Mouse (Mus musculus): ENCODE measurements around the gene Ippk.

Ippk gene

DNA sequence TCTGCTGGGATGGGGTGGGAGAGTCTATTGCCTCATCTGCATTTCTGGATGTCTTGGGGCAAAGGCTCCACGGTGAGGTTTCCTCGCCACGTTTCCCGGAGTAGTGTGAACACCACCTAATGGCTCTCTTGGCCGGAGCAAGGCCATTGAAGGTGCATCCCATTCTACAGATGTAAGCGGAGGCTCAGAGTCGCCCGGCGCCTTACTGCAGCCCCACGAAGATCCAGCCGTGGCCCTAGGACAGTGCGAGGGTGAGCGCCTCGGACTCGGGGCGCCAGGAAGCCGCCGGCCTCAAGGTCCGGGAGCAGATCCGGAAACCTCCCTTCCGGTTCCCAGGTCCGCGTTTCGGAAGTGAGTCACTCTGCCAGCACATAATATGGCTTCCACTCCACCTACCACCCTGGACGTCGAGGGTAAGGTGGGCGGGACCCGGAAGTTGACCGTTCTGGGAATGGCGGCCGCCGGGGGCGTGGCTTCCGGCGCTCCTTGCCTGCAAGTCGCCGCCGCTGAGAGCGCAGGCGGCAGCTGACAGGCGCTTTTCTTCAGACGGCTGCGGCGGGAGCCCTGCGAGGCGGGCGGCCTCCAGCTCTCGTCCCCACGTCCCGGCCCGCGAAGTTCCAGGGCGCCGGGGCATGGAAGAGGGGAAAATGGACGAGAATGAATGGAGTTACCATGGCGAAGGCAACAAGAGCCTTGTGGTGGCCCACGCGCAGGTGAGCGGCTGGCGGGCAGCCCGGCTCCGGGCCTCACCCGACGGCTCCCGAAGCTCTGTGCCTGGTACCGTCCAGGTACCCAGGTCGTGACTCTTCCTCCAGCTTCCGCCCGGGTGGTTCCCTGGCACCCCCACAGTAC is at the start of gene Ippk:
Gene Ippk (plus strand): TSS at position 496 of the 852 bp plus-strand sequence.
- DNase-seq: peak; percentile 99

DNA sequence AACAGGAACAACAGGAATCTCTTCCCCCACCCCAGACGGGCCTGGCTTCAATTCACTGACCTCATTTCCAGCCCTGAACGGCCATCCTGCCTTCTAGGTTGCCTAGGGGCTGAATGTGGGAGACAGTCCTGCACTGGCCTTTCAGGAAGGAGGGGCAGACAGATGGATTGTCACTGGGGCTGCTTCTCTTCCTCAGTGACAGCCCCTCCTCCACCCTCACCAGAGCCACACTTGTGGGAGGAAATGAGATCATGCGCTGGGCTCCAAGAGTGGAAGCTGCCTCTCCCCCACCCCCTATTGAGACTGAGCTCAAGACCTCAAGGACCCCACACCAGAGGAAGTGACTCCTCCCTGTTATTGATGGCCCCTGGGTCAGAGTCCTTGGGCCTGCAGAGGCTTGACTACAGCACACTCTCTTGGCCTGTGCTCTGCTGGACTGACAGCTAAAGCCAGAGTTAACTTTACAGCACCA is 49.6 kb upstream of the Ippk start:
- DNase-seq: peak; percentile 81

DNA sequence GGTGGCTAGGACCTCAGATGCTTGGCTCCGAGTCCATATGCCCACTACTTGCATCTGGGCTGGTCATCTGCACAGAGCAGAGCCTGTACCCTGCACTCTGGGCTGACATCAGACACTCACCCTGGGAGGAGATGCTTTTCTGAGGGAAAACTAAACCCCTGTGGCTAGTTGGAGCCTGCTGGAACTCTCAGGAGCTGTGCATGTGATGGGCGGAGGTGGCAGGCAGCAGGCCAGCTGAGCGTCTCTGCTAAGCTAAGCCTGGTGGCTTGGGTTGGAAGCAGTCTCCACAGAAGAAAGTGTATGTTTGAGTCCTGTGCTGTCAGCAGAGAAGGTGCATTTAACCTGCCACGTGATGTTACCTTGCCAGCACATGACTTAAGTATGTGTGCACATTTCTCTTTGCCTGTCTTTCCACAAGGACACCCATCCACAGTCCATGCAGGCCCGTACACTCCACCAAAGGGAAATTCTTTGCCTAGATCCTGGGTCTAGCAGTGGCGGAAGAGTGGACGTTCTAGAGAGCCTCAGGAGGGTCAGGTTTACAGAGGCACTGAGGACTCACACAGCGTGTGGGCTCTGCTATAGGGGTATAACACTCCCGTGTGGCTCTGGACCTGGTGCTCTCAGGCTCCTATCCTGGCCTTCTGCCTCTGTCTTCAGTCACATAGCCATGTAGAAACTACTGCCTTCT is 48.5 kb upstream of the Ippk start:
- peak; percentile 81 for DNase-seq

DNA sequence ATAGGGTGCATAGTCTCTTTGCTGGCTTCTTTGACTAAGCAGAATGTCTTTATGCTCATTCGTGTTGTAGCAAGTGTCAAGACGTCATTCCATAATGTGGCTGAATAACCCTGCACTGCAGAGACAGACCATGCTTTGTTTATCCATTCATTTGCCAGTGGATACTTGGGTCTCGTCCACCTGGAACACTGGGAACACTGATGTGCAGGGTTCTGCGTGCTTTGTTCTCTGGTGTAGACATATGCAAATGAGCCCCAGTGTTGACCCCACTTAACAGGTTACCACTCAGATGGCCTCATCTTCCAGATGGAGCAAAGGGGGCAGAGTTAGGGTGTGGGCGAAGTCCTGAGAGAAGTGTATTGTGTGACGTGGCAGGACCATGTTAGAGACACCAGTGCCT is 46.7 kb upstream of the Ippk start:
- no peak for DNase-seq

DNA sequence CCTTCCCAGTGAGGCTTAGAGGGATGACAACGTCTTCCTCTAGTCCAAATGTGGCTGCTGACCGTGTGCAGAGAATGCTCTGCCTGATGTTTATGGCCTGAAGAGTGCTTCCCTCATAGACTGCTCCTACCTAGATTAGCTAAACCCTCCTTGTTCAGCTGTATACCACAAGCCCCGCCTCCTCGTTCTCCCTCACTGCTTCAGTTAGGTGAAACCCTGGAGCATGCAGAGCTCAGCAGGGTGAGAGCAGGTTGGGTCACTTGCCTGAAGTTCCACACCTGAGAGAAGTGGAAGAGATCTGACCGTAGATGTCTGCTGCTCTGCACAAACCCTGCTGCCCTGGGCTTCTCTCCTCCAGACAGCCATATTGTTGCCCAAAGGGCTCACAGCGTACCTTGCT is 46.3 kb upstream of the Ippk start:
- DNase-seq: no peak

DNA sequence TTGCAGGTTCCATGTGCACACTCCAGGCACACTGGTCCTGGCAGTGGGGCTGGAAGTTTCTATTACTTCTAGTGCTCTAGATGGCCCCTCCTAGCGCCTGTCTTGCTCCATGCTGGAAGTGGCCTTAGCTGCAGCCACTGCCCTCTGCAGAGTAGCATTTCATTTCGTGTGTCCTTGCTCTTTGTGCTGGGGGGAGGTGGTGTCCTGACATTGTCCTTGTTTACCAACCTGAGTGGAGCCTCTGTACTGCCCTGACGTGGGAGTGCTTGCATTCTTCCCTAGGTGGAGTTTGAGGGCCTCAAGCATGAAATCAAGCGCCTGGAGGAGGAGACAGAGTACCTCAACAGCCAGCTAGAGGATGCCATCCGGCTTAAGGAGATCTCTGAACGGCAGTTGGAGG is 43.4 kb upstream of the Ippk start:
- DNase-seq: no peak

DNA sequence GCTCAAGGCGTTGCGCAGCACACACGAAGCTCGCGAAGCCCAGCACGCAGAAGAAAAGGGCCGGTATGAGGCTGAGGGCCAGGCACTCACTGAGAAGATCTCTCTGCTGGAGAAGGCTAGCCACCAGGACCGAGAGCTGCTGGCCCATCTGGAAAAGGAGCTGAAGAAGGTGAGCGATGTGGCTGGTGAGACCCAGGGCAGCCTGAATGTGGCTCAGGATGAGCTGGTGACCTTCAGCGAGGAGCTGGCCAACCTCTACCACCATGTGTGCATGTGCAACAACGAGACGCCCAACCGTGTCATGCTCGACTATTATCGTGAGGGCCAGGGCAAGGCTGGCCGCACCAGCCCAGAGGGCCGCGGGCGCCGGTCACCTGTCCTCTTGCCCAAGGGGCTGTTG is 41.7 kb upstream of the Ippk start:
- no peak for DNase-seq

DNA sequence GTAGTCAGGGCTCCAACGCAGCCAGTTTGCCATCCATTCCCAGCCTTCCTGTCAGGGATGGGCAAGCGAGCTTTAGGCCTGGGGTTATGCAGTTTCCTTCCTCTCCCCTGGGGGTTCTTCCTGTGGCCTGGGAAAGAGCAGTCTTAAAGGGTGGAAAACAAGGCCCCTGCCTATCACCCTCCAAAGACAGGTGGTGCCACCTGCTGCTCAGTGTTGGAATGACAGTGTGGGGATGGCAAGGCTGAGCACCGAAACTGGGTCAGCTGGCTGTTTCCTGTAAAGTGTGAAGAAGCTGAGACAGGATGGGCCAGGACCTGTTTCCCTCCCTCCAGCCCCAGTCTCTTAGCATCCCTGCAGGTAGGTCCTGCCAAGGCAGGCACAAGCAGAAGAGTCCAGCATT is 39.8 kb upstream of the Ippk start:
- peak; percentile 82 for DNase-seq

DNA sequence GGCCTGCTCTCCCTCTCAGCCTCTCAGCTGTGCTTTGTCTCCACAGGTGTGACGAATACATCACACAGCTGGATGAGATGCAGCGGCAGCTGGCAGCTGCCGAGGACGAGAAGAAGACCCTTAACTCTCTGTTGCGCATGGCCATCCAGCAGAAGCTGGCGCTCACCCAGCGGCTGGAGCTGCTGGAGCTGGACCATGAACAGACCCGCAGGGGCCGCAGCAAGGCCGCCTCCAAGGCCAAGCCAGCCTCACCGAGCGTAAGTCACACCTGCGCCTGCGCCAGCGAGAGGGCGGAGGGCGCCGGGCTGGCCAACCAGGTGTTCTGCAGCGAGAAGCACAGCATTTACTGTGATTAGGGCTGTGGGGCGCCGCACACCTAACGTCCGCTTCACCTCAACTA is 38.1 kb upstream of the Ippk start:
- no peak for DNase-seq

DNA sequence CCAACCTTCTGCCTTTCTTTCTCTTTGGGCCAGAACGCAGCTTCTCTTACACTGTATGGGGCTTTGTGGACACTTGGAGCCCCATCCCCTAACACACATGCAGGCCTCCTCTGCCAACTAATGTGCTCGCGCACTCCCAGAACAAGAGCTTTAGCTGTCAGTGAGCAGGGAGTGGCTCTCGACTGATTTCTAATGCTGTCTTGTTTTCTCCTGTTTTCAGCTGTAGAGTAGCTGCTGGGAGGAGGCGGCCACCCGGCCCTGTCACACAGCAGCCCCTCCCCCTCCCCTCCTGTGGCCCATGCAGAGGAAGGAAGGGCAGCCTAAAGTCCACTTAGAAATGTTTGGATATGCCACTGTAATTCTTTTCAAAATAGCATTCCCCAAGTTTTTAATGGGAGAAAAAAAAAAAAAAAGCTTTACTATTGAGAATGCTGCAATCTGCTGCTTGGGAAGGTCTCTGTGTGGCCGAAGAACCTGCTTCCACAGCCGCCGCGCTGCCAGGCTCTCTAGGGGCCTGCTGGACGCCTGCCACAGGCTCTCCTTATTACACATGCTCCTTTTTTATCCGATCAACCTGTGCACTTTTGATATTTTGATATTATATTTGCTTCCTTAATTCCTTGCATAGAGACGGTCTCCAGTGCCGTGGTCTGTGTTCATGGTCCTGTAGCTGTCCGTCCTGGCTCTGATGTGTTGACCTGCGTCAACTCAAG is 36.1 kb upstream of the Ippk start:
- DNase-seq: no peak

DNA sequence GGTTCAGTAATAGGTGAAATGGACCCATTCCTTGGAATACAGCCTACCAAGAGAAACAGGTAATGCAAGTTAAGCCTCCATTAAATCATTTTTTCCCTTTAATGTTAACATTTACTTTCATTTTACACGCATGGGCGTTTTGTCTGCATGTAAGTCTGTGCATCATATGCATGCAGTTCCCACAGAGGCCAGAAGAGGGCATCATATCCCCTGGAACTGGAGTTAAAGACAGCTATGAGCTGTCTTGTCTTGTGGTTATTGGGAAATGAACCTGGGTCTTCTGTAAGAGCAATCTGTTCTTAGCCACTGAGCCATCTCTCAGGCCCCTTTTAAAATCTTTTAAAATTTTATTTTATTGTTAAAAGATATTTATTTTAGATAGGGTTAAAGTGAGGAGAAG is 29.7 kb upstream of the Ippk start:
- no peak for DNase-seq

DNA sequence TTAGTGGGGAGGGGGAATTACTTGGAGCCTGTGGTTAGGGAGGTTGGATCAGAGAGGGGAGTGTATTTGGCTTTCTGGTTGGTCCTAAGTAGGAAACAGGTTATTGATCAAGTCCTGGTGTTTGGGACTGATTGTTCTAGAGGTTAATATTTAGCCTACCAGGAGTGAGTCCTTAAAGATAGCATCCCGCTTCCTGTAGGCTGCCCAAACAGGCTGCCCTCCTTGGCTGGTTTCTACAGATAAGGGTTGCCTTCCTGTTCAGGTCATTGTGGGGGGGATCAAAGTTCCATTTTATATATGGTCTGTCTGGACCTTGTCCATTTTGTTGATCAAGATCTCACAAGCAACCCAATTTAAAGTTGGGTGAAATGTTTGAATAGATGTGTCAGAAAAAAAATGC is 27.5 kb upstream of the Ippk start:
- DNase-seq: no peak

DNA sequence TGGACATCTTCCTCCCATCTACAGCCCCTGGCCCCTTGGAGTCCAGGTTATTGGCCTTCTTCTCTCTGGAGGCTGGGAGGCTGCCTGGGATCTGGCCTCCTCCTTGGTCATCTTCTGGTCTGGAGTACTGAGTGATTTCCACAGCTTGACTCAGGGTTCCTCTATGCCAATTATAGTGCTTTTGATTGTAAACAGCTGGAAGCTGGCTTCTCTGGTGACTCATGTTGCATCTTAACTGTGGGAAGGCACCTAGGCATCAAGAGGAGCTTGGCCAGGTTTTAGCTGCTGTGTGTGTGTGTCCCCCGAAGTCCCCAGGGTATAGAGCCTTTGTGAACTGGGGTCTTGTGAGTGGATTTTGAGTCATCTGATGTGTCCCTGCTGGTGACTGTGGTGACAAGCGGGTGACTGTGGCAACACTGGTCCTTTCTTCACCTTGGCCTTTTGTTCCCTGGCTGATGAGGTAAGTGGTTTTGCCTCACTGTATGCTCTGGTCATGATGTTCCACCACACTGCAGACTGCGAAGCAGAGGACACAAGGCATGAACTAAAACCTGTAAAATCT is 26.1 kb upstream of the Ippk start:
- no peak for DNase-seq

DNA sequence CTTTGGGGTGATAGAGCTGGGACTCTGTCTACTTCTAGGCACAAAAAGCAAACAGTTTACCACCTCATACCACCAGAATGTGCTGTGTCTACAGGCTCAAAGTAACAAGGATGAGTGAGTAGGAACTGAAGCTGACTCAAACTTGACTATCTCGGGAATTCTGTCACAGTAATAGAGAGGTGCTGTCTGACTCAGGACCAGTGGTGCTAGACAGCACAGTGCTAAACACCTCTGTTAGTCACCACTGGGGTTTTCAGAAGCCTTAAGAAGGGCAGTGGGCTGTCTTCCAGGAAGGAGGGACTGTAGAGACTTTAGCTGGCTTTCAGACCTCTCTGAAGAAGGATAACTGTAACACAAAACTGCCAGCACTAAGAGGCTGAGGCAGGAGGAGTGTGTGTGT is 24.3 kb upstream of the Ippk start:
- no peak for DNase-seq

DNA sequence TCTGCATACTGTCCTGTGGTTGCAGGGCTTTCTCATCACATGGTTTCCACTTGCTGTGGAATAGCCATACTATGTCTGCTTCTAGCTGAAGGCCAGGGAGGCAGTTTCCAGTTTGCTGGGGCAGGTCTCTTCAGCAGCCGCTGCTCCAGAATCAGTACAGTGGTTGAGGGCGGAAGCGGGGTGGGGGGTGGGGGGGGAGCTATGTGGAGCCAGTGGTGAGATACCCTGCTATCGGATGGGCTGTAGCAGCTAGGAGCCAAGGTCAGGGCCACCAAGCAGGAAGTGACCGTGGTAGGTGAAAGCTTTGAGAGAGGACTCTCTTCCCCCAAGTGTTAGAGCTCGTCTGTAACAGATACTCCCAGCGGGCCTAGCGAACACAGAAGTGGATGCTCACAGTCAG is 22.9 kb upstream of the Ippk start:
- no peak for DNase-seq

DNA sequence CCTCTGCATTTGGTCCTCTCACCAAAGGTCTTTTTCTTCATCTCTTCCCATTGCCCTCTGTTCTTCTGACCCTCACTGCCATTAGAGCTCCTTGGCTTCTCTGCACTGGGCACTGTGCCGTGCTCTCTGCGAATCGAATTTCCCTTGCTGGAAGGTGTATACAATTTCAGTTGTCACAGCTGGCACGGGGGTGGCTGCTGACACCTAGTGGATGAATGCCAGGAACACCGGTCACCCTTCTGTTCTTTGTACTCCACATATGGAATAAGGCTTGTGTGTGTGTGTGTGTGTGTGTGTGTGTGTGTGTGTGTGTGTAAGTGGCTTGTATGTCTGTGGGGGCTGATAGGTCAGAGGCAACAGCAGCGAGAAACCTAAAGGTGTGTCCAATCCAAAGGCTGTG is 20.9 kb upstream of the Ippk start:
- DNase-seq: no peak

DNA sequence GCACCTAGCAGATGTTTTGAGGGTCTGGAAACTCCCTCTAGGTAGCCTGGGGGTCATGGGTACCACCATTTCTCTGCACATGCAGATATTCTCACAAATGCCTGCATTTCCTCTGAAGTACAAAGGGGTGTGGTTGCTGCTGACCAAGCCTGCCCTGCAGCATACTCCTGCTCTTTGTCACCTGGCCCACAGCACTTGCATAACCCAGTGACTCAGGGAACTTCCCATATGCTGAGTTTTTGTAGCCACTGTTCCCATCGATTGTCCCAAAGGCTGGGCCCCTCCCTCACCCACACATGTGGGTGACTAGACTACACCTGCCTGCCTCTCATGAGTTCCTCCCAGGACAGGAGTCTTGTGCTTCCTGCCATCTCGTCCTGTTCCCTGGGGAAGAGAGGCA is 18.4 kb upstream of the Ippk start:
- no peak for DNase-seq

DNA sequence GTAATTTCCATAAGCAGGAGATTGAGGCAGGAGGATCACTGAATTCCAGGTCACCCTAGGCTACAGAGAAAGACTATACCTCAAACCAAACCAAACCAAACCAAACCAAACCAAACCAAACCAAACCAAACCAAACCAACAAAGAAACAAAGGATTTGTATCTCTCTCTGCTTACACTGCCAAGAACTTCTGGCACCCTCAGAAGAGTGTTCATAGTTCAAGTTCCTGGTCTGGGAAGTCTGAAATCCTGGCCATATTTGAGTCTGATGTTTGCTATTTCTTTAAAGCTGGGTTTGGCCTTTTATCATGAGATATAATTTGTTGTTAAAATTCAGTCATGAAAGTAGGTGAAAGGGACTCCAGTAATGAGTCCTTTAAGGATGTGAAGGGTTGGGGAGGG is 13.3 kb upstream of the Ippk start:
- DNase-seq: no peak

DNA sequence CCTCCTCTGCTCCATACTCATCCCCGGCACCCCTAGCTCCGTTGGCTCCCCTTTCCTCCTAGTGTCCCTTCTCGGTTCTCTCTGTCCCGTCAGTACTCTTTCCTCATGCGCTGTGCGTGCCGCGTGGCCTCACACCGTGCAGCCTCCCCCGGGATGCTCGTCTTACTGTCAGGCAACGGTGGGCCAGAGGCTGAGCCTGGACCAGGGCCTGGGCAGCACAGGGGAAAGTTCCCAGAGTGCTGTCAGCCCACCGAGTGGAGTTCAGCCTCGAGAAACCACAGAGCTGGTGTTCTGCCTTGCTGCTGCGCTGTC is 513 bp downstream of the Ippk start:
- no peak for DNase-seq

DNA sequence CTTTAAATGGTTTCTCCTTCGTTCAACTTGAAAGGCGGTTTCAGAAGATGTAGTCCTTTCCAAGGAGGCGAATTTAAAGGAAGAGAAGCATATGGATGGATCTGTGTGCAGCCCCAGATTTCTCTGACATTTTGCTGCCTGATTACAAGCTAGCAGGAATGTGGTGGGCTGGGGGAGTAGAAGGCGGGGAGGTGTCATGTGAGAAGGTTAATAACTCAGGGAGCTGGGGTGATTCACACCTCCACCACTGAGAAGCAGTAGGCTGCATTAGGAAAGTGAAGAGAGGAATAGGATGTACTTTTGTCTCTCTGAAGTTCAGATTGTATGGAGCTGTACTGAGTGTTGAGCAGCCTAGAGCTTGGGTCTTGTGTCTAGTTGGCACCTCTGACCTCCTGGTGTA is 910 bp downstream of the Ippk start:
- DNase-seq: no peak

DNA sequence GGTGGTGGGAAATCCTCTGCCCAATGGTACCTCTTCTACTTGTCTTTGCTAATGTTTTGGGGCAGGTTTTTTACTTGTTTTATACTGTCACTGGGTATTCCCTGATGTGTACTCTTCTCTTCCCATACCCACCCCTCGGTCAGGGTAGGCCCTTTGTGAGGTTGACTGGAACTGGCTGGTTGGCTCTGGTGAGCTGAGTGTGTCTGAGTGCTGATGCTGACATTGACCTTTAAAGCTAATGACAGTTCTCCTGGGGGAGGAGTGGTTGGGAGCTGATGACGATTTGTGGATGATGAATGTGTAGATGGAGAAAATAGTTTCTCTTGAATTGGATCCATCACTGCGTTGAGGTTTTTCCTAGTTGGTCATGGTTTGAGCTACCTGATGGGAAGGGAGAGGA is 5.7 kb downstream of the Ippk start:
- DNase-seq: no peak

DNA sequence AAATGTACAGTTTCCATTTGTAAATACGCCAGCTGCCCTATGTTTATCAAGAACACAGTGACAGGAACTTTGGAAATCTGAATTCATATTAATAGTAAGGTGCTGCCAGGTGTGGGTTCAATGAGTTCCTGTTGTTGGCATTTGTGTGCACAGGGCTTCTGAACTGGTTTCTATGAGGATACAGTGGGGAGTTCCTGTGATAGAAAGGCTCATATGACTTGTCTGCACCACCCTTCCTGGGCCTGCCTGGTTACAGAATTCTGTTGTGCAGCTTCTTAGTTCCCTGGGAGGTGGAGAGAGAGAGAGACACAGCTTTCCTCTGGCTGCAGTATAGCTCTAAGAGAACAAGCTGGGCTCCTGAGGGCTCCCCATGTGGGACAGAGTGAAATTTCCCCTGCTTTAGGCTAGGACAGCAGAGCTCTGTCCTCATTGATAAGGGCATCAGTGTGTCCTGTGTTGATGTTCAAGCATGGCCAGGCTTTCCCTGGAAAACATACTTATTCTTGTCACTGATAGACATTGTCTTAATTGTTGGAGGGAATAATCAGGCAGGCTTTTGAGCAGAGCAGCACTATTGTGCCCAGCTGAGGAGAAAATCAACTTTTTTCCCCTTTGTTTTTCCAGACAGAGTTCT is 7.1 kb downstream of the Ippk start:
- DNase-seq: no peak

DNA sequence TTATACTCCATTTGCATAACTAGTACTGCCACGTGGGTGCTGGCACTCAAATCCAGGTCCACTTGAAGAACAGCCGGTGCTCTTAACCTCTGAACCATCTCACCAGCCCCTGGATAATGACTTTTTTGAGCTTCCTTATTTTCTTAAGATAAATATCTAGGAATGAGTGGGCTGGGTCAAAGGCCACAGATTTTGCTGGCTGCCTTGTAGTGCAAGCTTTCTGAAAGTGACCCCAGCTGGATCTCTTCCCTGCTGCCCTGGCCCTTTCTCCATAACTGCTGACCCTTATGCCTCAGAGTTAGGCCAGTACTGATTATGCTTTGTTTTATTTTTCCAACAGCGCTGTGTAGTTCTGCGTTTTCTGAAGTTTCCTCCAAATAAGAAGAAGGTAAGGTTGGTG is 9.5 kb downstream of the Ippk start:
- DNase-seq: no peak

Measured in right cerebral cortex, adult 18-20 months (tissue).